Mouse (Mus musculus): ENCODE results near the gene Alkbh6.

Alkbh6 gene

DNA sequence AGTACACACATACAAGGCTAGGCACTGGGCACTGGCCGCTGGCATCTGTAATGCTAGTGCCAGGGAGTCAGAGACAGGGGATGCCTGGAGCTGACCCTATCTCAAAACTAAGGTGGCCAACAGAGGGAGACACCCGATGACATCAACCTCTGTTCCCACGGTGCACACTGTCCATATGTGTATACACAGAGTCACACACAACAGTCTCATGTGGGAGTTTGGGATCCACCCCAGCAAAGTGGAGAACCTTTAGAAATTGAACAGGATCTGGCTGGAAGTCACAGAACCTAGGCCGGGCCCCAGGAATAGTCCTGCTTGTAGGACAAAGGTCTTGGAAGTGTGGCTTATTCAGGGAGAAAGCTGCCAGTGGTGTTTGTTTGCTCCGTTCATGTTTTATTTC is 14.2 kb upstream of the Alkbh6 start:
- in situ Hi-C loops (cut with MboI; ENCODE audit: low sequenced_read_pairs) = no loop called here

DNA sequence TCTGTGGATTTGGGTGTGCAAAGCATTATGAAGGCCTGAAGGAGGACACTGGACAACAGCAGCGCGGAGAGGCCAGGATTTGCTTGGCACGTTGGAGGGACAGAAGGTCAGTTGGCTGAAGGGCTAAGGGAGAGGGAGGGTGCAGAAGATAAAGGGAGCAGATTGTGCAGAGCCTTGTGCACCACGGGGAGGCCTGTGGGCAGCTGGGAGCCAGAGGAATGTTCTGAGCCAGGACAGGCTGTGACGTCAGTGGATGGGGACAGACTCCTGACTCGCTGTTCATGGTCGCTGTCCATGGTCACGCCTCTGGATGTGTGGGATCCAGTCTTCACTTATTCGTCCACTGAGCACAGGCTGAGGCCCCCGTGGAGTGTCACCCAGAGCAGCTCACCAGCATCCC is 13.4 kb upstream of the Alkbh6 start:
- in situ Hi-C loops (cut with MboI; ENCODE audit: low sequenced_read_pairs) = no loop called here

DNA sequence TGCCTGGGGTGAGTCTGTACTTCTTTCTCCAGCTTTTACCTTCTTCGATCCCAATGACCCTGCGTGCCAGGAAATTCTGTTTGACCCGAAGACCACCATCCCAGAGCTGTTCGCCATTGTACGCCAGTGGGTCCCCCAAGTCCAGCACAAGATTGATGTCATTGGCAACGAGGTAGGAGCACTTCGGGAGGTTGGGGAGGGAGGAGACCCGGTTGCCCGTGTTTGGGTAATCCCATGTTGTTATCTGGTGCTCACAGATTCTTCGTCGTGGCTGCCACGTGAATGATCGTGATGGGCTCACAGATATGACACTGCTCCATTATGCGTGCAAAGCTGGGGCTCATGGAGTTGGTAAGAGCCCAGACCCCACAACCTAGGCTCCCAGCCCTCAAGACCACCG is 11.7 kb upstream of the Alkbh6 start:
- in situ Hi-C loops (cut with MboI; ENCODE audit: low sequenced_read_pairs) = no loop called here

DNA sequence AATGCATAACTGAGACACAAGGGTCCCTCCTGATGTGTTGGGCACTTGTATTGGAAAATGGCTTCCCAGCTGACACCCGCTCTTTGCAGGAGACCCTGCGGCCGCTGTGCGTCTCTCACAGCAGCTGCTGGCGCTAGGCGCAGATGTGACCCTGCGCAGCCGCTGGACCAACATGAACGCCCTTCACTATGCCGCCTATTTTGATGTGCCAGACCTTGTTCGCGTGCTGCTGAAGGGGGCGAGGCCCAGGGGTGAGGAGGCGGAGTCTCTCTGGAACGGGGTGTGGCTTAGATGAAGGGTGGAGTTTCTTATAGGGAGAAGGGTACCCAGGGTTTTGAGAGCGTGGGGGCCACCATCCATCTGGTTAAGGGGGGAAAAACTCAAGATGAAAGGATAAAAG is 11.3 kb upstream of the Alkbh6 start:
- in situ Hi-C loops (cut with MboI; ENCODE audit: low sequenced_read_pairs) = no loop called here

DNA sequence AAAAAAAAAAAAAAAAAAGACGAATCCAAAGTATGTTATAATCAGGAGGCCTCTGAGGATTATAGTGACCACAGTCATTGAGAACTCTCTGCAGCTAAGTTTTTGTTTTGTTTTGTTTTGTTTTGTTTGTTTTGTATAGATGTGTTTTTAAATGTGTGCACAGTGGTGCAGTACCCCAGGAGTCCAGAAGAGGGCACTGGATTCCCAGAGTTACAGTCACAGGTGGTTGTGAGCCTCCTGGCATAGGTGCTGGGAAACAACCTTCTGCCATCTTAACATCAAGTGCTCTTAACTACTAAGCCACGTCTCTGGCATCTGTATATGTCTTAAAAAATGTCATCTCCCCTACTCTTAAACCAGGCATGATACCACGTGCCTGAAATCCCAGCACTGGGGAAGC is 7.6 kb upstream of the Alkbh6 start:
- in situ Hi-C loops (cut with MboI; ENCODE audit: low sequenced_read_pairs) = no loop called here

DNA sequence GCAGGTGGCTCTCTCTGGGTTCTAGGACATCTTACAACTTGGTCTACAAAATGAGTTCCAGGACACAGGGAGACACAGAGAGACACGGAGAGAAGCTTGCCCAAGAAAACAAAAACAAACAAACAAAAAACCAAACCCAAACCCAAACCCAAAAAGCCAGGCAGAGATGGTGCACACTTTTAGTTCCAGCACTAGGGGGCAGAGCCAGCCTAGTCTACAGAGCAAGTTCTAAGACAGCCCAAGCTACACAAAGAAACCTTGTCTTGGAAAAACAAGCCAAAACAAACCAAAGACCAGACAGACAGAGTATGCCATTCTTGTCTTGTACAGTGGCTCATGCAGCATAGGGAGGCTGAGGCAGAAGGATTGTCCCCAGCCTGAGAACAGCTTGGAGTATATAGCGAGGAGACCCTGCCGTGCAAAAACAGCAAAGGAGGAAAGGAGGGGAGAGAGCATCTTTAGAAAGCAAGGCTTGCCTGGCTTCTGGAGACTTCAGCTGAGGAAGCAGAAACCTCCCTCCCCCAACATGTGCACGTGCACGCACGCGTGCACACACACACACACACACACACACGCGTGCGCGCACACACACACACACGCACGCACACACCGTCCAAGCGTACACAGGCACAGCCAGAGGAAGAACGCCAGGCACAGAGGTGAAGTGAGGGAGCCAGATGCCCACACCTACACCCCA is 2.3 kb upstream of the Alkbh6 start:
- in situ Hi-C loops (cut with MboI; ENCODE audit: low sequenced_read_pairs) = no loop called here

DNA sequence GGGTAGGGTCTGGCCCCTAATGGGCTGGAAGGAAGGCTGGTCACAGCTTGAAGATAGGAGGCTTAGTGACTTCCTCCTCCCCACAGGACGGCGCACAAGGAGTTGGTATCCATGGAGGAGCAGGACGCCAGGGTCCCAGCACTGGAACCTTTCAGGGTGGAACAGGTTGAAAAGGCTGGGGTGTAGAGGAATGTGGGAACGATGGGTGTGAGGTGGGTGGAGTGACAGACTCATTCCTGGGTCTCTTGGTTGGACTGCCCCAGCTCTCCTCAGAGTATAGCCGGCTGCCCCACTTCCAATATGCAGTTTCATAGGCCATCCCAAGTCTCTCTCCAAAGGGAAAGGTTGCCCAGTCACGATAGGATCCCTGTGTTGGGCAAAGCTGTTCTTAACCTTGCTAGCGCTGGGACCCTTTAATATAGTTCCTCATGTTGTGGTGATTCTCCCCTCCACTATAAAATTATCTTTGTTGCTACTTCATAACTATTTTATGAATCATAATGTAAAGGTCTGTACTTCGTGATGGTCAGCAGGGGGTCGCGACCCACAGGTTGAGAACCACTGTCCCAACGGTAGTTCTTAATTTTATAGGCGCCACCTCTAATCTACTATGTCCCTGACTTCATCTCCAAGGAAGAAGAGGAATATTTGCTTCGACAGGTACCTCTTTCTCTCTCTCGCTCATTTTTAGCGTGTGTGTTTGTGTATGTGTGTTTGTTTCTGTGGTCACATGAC is 1.0 kb downstream of the Alkbh6 start:
- in situ Hi-C loops (cut with MboI; ENCODE audit: low sequenced_read_pairs) = no loop called here

DNA sequence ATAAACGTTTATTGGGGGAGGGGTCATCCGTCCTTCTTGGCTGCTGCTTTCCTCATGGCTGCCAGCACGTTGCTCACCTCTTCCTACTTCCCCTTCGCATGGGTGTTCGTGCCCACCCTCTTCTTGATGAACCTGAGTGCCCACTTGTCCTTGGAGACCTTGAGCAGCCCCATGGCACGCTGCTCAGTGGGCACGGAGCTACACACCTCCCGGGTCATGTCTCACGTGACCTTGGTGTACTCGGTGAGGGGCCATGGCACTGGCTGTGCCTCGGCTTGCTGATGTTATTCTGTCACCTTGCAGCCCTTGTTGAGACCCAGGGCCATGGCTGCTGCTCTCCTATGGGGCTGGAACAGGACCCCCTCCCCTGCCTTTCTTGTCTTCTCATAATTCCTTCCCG is 1.6 kb downstream of the Alkbh6 start:
- in situ Hi-C loops (cut with MboI; ENCODE audit: low sequenced_read_pairs) = no loop called here

DNA sequence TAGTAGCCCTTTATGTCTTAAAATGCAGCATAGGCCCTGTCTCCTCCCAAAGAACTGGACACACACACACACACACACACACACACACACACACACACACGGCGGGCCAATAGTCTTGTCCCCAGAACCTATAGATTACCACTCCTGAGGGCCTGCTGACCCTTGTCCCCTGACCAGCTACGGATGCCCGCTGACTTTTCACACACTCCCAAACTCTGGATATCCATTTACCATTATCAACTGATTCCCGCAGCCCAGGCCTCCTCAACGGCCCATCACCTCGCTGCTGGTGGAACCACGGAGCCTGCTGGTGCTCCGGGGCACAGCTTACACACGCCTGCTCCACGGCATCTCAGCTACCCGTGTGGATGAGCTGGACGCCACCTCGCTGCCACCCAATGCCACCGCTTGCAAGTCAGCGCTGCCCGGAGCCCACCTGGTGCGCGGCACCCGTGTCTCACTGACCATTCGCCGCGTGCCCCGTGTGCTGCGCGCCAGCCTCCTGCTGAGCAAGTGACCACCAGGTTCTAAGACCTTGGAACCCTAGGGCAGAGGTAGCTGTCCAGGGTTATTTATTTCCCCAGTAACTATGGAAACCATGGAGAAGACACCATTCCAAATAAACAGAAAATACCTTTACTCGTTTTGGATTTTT is 5.3 kb downstream of the Alkbh6 start:
- in situ Hi-C loops (cut with MboI; ENCODE audit: low sequenced_read_pairs) = no loop called here

DNA sequence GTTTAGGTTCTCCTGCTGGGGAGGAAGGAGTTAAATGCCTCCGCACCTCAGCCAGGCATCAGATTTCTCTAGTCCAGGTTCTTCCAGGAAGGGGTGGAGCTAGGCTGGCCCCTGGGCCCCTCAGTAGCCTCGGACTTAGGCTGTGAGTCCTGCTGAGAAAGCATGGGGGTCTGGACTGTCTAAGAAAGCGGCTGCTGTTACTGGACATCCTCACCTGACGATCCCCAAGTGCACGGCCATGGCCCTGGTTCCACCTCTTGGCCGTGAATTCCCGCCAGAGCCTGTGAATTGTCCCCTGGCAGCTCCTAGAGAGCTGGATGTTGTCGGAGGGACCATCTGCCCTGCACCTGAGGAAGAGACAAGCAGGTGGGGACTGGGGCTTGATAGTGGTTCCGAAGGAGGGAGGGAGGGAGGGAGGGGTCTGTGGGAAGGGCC is 6.2 kb downstream of the Alkbh6 start, which contains the start of gene Syne4:
TSS of gene Syne4 (plus strand) at position 87 of the 435 bp plus-strand sequence.
- in situ Hi-C loops (cut with MboI; ENCODE audit: low sequenced_read_pairs) = no loop called here

DNA sequence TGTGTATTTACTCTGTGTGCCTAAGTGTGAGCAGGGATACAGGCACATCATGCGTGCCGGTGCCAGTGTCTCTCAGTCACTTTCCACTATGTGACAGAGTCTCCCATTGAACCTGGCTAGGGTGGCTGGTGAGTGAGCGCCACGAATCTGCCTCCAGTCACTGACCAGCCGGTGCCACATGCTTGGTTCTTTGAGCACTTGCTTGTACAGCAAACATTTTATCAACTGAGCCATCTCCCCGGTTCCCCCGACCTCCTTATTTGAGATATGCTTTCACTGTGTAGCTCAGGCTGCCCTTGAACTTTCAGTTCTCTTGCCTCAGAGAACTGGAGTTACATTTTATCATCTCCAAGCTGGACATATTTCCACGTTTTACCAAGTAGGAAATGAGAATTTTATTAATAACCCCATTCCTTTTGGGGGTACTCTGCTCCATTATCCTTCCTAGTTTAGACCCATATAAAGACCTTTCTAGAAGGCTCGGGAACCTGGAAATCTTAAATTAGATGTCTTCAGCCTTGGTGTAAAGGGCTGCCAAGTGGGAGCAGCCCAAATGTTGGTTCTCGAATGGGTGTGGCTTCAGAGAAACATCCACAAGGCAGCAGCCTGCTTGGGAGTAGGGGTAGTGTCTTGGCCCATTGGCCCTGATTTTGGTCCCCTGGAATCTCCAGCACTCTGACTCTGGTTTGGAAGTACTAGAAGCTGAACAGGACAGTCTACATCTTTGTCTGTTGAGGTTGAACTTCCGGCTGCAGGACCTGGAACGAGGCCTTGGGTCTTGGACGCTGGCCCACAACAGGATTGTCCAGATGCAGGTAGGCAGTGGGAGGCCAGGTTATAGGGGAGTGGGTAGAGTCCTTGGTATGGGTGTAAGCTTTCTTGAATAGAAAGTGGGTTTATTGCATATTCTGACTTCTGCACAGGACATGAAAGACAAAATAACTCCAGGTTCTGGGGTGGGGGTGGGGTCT is 7.3 kb downstream of the Alkbh6 start:
- in situ Hi-C loops (cut with MboI; ENCODE audit: low sequenced_read_pairs) = no loop called here

DNA sequence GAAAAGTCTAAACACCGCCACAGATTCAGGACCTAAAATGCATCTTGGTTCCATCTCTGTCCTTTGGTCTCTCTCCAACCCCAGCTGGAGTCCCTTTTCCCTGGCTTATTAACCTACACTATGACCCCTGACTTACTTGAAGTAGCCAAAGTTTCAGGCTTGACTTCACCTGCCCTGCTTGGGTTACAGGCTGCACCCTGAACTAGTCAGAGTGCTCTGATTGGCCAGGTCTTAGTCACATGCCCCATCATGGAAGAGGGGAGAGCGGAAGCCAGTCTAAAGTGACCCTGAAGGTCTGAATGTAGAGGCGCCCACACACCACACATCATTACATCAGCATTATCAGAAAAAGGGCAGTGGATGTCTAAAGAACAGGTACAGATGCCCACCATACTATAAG is 9.6 kb downstream of the Alkbh6 start:
- in situ Hi-C loops (cut with MboI; ENCODE audit: low sequenced_read_pairs) = no loop called here

DNA sequence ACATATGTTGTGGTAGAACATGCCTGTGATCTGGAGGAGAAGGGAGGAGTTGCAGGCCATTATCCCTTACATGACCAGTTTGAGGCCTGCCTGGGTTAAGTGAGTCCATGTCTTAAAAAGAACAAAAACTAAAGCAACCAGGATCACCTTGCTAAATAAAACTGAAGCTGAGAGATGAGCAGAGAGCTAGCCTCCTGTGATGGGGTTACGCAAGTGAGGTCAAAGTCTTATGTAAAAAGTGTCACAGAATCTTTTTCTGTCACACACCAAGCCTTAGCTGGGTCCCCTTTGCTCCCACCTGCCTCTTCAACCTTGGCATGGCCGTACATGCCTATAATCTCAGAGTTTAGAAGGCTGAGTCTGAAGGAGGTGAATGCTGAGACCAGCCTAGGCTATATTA is 12.4 kb downstream of the Alkbh6 start:
- in situ Hi-C loops (cut with MboI; ENCODE audit: low sequenced_read_pairs) = no loop called here

DNA sequence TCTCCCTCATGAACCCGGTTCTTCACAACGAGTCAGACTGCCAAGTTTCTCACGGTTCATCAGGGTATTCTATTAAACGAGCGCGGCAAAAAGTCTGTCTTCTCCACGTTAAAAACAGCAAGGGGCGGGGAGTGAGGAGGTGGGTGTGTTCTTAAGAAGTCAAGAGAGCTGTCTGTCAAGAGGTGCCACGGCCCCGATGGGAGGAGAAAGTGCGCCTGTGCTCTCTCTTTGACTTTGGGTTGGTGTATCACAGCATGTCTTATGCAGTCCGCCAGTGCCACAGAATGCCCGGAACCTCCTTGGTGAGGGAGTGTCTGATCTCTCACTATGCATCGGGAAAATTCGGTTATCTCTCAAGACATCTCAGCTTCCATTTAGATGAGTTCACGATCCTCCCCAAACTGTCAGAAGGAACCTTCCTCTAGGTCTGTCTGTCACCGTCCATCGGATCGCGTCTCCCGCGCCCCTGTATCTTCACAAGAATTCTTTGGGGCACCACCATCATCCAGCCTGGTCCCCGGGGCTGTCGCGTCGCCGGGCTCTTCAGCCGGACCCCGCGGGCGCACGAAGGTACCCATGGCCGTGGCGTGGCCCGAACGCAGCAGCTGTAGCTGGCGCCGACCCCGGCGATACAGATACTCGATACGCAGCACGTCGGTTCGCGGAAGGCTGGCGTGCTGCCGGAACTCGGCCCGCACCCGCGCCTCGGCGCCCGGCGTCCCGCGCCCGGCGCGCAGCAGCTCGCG is 13.2 kb downstream of the Alkbh6 start, which contains the start of gene E130208F15Rik:
TSS of gene E130208F15Rik (plus strand) at position 202 of the 746 bp plus-strand sequence.
- in situ Hi-C loops (cut with MboI; ENCODE audit: low sequenced_read_pairs) = no loop called here

DNA sequence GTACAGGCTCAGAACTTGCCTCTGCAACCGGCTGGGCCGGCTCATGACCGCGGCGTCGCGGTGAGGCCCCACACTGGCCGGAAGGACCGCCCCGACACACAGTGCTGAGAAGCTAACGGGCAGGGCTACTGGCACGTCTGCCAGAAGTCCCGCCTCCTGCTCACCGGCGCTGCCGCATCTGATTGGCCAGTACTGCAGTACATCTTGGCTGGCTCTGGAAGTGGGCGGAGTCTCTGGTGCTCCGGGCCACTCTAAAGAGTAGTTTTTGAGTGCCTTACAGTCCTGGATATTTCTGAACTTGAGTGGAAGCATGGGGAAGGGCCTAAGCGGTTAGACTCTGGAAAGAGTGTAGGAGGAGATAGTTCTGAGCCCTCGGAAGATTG is 13.8 kb downstream of the Alkbh6 start:
- in situ Hi-C loops (cut with MboI; ENCODE audit: low sequenced_read_pairs) = no loop called here

DNA sequence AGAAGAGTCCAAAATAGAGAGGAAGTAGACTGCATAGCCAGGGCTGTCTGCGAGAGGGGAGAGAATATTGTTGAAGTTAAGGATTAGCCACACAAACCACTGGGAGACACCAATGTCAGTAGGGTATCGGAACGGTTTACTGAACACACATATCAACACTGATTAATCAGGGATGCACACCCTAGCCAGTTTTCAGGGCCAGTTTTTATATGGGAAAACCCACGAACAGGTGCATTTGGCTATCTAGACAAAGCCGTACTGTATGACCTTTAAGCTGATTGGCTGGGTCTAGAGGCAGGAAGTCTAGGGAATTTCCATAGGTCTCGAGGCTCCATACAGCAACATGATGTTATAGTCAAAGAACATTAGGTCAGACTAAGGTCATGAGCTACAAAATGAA is 14.3 kb downstream of the Alkbh6 start:
- in situ Hi-C loops (cut with MboI; ENCODE audit: low sequenced_read_pairs) = no loop called here

DNA sequence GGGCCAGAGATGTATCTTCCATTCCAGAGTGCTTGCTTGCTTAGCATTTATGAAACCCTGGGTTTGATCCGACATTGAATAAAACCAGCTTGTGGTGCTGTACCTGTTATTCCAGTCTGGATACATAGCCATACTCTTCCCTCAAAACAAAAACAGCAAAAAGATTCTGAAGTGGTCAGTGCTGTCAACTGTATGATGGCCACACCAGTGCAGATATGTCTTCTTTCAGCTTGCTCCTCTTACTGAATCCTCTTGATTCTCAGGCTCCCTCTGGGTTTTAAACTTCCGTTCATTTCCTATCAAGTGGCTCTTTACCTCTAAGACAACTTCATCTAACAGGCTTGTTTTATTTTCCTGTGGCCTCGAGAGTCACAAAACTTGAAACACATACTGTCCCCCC is 15.3 kb downstream of the Alkbh6 start, which contains the start of gene Sdhaf1:
TSS of gene Sdhaf1 (minus strand) at position 101 of the 400 bp plus-strand sequence.
- in situ Hi-C loops (cut with MboI; ENCODE audit: low sequenced_read_pairs) = no loop called here

DNA sequence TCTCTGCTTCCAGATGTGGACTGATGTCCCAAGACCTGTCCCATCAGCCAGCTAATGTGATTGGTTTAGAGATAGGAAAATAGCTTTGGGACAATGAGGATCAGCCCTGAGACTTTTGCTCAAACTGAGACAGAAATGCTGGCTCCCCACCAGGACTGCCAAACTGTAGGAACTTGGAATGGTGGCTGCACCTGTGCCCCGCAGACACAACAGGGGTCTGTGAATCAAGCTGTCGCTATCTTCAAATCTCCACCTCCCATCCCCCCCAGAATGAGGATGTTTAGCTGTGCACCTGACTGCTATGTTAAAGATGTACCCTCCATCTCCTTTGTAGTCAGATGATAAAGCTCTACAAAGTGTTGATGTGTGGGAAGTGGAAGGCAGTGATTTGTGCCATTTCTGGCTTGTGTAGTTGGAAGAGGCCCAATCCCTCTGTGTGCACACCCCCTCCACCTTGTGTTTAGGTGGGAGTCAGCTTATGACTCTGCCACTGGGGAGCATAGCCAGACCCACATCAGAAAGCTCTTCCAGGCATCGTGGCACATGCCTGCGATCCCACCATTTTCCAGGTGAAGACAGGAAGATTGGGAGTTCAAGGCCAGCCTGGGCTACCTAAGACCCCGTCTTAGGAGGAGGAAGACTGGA is 15.9 kb downstream of the Alkbh6 start:
- in situ Hi-C loops (cut with MboI; ENCODE audit: low sequenced_read_pairs) = no loop called here

DNA sequence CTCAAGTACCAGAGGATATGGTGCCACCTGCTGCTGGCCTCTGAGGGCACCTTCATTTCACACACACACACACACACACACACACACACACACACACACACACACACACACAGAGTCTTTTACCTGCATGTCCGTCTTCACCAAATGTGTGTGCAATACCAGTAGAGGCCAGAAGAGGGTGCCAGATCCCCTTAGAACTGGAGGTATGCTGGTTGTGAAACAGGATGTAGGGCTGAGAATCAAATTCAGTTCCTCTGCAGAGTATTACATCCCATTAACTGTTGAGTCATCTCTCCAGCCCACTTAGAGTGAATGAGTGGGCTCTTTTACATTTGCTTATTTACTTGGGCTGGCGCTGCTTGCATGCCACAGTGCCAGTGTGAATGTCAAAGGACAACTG is 16.8 kb downstream of the Alkbh6 start:
- in situ Hi-C loops (cut with MboI; ENCODE audit: low sequenced_read_pairs) = no loop called here

DNA sequence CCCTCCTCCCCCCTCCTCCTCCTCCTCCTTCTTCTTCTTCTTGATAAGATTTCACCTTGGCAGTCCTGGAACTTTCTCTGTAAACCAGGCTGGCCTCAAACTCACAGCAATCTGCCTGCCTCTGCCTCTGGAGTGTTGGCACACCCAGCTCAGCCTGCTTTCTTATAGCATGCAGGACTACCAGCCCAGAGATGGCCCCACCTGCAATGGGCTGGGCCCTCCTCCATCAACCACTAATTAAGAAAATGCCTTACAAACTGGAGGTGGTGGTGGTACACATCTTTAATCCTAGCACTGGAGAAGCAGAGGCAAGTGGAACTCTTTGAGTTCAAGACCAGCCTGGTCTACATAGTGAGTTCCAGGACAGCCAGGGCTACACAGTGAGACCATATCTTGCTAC is 17.9 kb downstream of the Alkbh6 start:
- in situ Hi-C loops (cut with MboI; ENCODE audit: low sequenced_read_pairs) = no loop called here

All from CH12F3 (cell line).